Mouse (Mus musculus): ENCODE results near the gene Slc9a3. TPM values are rescaled to one million over a fixed set of nuclear protein-coding genes. Genes with fewer than 3 reads are reported as not detected.

Gene Slc9a3
- not detected in 2 replicates for polyA plus RNA-seq (2015; fragmentation: Nextera tagmentation; extraction: Ambion mirVana)

DNA sequence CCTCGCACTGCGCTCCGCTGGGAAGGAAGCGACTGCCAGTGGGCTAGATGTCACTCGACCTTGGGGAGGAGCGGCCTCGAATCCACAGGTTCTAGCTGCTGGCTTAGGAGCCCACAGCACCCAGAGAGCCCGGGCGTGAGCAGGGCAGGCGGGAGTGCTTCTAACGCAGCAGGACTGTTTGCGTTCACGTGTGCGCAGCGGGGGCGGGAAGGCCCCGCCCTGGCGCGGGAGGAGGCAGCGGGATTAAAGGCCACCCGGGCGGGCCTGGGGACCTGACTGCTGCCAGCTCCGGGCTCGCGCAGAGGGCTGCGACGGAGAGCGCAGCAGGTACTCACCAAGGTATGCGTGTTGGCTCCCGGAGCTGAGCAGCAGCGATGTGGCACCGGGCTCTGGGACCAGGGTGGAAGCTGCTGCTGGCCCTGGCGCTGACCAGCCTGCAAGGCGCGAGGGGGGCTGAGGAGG, at the start of gene Slc9a3:
Gene Slc9a3, plus strand, starts transcription at position 317 of the 462 bp plus-strand sequence.
- H3K4me2 ChIP-seq (ENCODE audit: low read depth, low read length), result peak within 1 kb of the TSS; percentile 58
- peaks cover 34% of the 10 kb centered on the region for H3K27me3 ChIP-seq (ENCODE audit: control insufficient read depth, insufficient read depth, low read depth, low read length)
- H3K4me3 ChIP-seq (ENCODE audit: low read length), result peak within 1 kb of the TSS; percentile 40
- no peak for ATAC-seq (ENCODE audit: low read depth)
- no peaks in the 10 kb centered on the region for H3K9me3 ChIP-seq (ENCODE audit: control insufficient read depth, low read length)
- no peak within 1 kb of the TSS for H3K9ac ChIP-seq (ENCODE audit: low read length)
- H3K4me1 ChIP-seq (replicated peaks; ENCODE audit: control insufficient read depth, insufficient read depth, low read length), result no peaks in the 10 kb centered on the region
- WGBS, result 0% methylated on average over 35 of the region's 35 CpGs
- H3K27ac ChIP-seq (ENCODE audit: low read length), result no peak within 1 kb of the TSS
- no peaks in the 10 kb centered on the region for H3K36me3 ChIP-seq (ENCODE audit: control insufficient read depth, insufficient read depth, low read length)

DNA sequence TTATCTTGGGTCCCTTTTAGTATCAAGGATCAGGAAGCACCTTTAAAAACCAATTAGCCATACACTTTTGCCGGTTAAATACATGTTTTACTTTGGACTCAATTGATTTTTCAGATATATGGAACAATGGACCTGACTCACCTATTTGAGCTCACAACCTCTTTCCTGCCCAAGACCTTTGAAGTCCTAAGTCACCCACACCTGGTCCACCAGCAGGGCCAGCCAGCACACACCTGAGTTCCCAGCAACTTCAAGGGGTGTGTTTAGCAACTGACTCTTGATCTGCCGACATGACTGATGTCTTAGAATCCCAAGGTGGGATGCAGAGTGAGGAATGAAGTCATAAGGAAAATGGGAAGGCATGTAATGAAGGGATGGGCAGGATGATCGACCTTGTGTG, 49.5 kb upstream of the Slc9a3 start:
- H3K4me3 ChIP-seq (ENCODE audit: low read length), result no peak overlapping the region
- H3K4me2 ChIP-seq (ENCODE audit: low read depth, low read length), result no peak overlapping the region
- H3K4me1 ChIP-seq (replicated peaks; ENCODE audit: control insufficient read depth, insufficient read depth, low read length), result no peaks in the 10 kb centered on the region
- H3K36me3 ChIP-seq (ENCODE audit: control insufficient read depth, insufficient read depth, low read length), result no peaks in the 10 kb centered on the region
- no peaks in the 10 kb centered on the region for H3K9me3 ChIP-seq (ENCODE audit: control insufficient read depth, low read length)
- WGBS, result 59% methylated on average over 3 of the region's 3 CpGs
- no peak for ATAC-seq (ENCODE audit: low read depth)
- H3K27ac ChIP-seq (ENCODE audit: low read length), result no peak overlapping the region
- H3K27me3 ChIP-seq (ENCODE audit: control insufficient read depth, insufficient read depth, low read depth, low read length), result no peaks in the 10 kb centered on the region
- no peak overlapping the region for H3K9ac ChIP-seq (ENCODE audit: low read length)

- Histone ChIP-seq H3K36me3 (ENCODE audit: control insufficient read depth, insufficient read depth, low read length) (no peaks in the 10 kb centered on the region), H3K27ac (ENCODE audit: low read length) (no peak overlapping the region), H3K9me3 (ENCODE audit: control insufficient read depth, low read length) (no peaks in the 10 kb centered on the region), H3K4me1 (replicated peaks; ENCODE audit: control insufficient read depth, insufficient read depth, low read length) (no peaks in the 10 kb centered on the region), H3K27me3 (ENCODE audit: control insufficient read depth, insufficient read depth, low read depth, low read length) (no peaks in the 10 kb centered on the region), H3K4me3 (ENCODE audit: low read length) (no peak overlapping the region), H3K9ac (ENCODE audit: low read length) (no peak overlapping the region), H3K4me2 (ENCODE audit: low read depth, low read length) (no peak overlapping the region)
- 86% methylated on average over 7 of the region's 7 CpGs for WGBS
- ATAC-seq (ENCODE audit: low read depth), result no peak
Observed at GRCm38 (mm10) chr13:74073369-74073768, 47.9 kb upstream of the Slc9a3 start.

- Histone ChIP-seq H3K27ac (ENCODE audit: low read length) (no peak overlapping the region), H3K4me2 (ENCODE audit: low read depth, low read length) (no peak overlapping the region), H3K36me3 (ENCODE audit: control insufficient read depth, insufficient read depth, low read length) (no peaks in the 10 kb centered on the region), H3K4me3 (ENCODE audit: low read length) (no peak overlapping the region), H3K4me1 (replicated peaks; ENCODE audit: control insufficient read depth, insufficient read depth, low read length) (no peaks in the 10 kb centered on the region), H3K9me3 (ENCODE audit: control insufficient read depth, low read length) (no peaks in the 10 kb centered on the region), H3K27me3 (ENCODE audit: control insufficient read depth, insufficient read depth, low read depth, low read length) (no peaks in the 10 kb centered on the region), H3K9ac (ENCODE audit: low read length) (no peak overlapping the region)
- whole genome bisulfite sequencing, result 63% methylated on average over 3 of the region's 3 CpGs
- no peak for ATAC-seq (ENCODE audit: low read depth)
Observed at GRCm38 (mm10) chr13:74090265-74090664, 31.0 kb upstream of the Slc9a3 start.

DNA sequence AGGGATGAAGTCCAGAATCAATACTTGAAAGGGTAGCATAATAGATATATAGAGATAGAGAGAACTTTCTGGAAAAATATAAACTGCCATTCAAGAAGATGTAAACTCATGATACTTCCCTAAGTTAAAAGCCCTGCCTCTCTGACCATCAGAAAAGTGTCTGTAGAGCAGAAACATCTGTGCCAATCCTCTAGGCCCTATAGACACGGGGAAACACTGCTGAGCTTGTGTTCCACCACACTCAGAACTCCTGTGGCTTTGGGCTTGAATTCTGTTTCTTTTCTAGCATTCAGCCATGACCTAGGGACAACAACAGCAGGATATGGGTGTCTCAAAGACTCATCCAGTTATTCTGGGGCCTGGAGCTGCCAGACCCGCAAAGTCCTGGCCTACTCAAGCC, 25.3 kb upstream of the Slc9a3 start:
- no peaks in the 10 kb centered on the region for H3K4me1 ChIP-seq (replicated peaks; ENCODE audit: control insufficient read depth, insufficient read depth, low read length)
- H3K27ac ChIP-seq (ENCODE audit: low read length), result no peak overlapping the region
- H3K36me3 ChIP-seq (ENCODE audit: control insufficient read depth, insufficient read depth, low read length), result no peaks in the 10 kb centered on the region
- H3K9ac ChIP-seq (ENCODE audit: low read length), result no peak overlapping the region
- H3K4me3 ChIP-seq (ENCODE audit: low read length), result no peak overlapping the region
- H3K9me3 ChIP-seq (ENCODE audit: control insufficient read depth, low read length), result no peaks in the 10 kb centered on the region
- no peaks in the 10 kb centered on the region for H3K27me3 ChIP-seq (ENCODE audit: control insufficient read depth, insufficient read depth, low read depth, low read length)
- H3K4me2 ChIP-seq (ENCODE audit: low read depth, low read length), result no peak overlapping the region
- 0 out of 2 replicates have a peak, but pooled peaks have one; percentile 41 for ATAC-seq (ENCODE audit: low read depth)
- 33% methylated on average over 2 of the region's 2 CpGs for WGBS

- no peak overlapping the region for H3K27ac ChIP-seq (ENCODE audit: low read length)
- no peak overlapping the region for H3K4me3 ChIP-seq (ENCODE audit: low read length)
- no peak overlapping the region for H3K4me2 ChIP-seq (ENCODE audit: low read depth, low read length)
- WGBS, result 36% methylated on average over 2 of the region's 2 CpGs
- H3K9ac ChIP-seq (ENCODE audit: low read length), result no peak overlapping the region
- H3K9me3 ChIP-seq (ENCODE audit: control insufficient read depth, low read length), result no peaks in the 10 kb centered on the region
- H3K4me1 ChIP-seq (replicated peaks; ENCODE audit: control insufficient read depth, insufficient read depth, low read length), result no peaks in the 10 kb centered on the region
- no peaks in the 10 kb centered on the region for H3K36me3 ChIP-seq (ENCODE audit: control insufficient read depth, insufficient read depth, low read length)
- ATAC-seq (ENCODE audit: low read depth), result peak; percentile 76
- H3K27me3 ChIP-seq (ENCODE audit: control insufficient read depth, insufficient read depth, low read depth, low read length), result no peaks in the 10 kb centered on the region
Observed at GRCm38 (mm10) chr13:74096715-74097363, 24.4 kb upstream of the Slc9a3 start.

DNA sequence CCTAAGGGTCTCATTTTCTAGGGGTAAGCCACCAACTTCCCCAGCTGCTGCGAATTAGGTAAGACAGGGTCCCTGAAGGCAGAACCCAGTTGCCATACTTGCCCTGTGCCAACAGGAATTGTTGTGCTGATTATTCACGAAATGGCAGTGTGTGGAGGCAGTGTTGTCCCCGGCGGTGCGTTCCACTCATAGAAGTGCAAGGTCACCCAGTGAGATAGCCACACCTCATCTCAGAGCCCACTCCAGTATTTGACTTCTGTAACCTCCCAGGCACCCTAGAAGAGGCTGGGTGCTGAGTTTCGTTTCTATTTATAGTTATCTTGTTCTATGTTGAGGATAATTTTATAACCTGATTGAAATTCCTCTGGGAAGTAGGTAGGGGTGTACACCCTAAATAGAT, 22.3 kb upstream of the Slc9a3 start:
- Histone ChIP-seq H3K27ac (ENCODE audit: low read length) (no peak overlapping the region), H3K4me3 (ENCODE audit: low read length) (no peak overlapping the region), H3K9me3 (ENCODE audit: control insufficient read depth, low read length) (no peaks in the 10 kb centered on the region), H3K27me3 (ENCODE audit: control insufficient read depth, insufficient read depth, low read depth, low read length) (no peaks in the 10 kb centered on the region), H3K9ac (ENCODE audit: low read length) (no peak overlapping the region), H3K4me1 (replicated peaks; ENCODE audit: control insufficient read depth, insufficient read depth, low read length) (no peaks in the 10 kb centered on the region), H3K4me2 (ENCODE audit: low read depth, low read length) (no peak overlapping the region), H3K36me3 (ENCODE audit: control insufficient read depth, insufficient read depth, low read length) (no peaks in the 10 kb centered on the region)
- no peak for ATAC-seq (ENCODE audit: low read depth)
- WGBS, result 68% methylated on average over 6 of the region's 6 CpGs

DNA sequence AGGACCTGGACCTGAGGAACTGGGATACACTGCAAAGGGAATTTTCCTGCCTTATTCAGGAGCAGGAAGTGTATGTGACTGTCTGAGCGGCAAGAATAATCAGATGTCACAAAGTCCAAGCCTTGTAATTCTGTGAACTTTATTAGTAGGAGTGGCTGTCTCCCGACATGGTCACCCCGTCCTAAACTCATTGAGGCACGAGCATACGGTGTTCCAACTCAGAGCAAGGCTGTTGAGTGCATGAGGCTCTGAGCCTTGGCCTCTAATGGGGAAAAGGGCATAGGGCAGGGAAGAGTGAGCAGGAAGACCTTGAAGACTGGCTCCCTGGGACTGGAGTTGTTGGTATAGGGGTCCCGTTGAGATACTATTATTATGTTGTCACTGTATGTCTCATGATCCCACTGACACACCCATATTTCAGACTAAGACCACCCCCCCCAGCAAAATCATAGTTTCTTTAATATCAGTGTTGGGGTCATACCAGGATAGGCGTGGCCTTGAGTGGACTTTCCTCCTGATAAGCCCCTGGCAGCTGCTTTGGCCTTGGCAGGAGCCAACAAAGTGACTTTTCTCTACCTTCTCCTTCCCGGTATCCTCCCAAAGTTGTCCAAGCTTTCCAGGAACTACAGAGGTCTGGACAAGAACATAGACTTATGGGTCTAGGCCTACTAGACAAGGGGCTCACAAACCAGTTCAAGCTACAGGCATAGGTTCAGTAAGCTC, 19.0 kb upstream of the Slc9a3 start:
- no peak for ATAC-seq (ENCODE audit: low read depth)
- Histone ChIP-seq H3K27ac (ENCODE audit: low read length) (no peak overlapping the region), H3K9ac (ENCODE audit: low read length) (no peak overlapping the region), H3K4me2 (ENCODE audit: low read depth, low read length) (no peak overlapping the region), H3K27me3 (ENCODE audit: control insufficient read depth, insufficient read depth, low read depth, low read length) (no peaks in the 10 kb centered on the region), H3K4me1 (replicated peaks; ENCODE audit: control insufficient read depth, insufficient read depth, low read length) (no peaks in the 10 kb centered on the region), H3K36me3 (ENCODE audit: control insufficient read depth, insufficient read depth, low read length) (no peaks in the 10 kb centered on the region), H3K9me3 (ENCODE audit: control insufficient read depth, low read length) (no peaks in the 10 kb centered on the region), H3K4me3 (ENCODE audit: low read length) (no peak overlapping the region)
- 72% methylated on average over 8 of the region's 8 CpGs for WGBS

DNA sequence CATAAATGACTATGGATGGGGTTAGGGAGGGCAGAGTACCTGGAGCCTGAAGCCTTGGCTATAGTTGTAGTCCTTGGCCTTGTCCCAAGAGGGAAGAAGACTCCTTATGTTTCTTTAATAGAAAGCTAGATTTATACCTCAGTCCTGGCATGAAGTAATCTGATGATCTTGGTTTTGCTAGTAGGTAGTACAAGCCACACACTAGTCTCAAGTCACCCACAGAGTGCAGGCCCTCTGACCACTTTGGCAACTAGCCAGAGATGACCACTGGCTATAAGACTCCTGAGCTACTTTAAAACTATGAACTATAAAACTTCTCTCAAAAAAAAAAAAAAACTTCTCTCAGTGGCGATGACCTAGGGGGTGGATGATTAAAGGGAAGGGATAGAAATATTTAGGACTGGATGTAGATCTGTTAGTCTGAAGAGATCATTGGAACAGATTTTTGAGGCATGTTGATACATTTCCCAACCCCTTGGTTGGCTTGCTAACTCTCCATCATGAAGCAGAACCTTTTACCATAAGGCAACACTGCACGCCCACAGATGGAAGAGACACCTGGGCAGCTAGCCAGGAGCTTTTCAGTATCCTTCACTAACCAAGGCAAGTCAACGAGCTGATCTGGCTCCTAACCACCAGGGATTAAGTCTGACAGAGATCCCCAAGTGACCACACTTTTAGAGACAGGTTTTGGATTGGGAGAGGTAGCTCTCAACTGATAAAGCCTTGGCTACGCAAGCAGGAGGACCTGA, 18.2 kb upstream of the Slc9a3 start:
- WGBS, result 68% methylated on average over 4 of the region's 4 CpGs
- no peak overlapping the region for H3K4me3 ChIP-seq (ENCODE audit: low read length)
- no peak overlapping the region for H3K27ac ChIP-seq (ENCODE audit: low read length)
- no peak overlapping the region for H3K4me2 ChIP-seq (ENCODE audit: low read depth, low read length)
- H3K4me1 ChIP-seq (replicated peaks; ENCODE audit: control insufficient read depth, insufficient read depth, low read length), result no peaks in the 10 kb centered on the region
- H3K36me3 ChIP-seq (ENCODE audit: control insufficient read depth, insufficient read depth, low read length), result no peaks in the 10 kb centered on the region
- H3K9ac ChIP-seq (ENCODE audit: low read length), result no peak overlapping the region
- no peaks in the 10 kb centered on the region for H3K27me3 ChIP-seq (ENCODE audit: control insufficient read depth, insufficient read depth, low read depth, low read length)
- H3K9me3 ChIP-seq (ENCODE audit: control insufficient read depth, low read length), result no peaks in the 10 kb centered on the region
- ATAC-seq (ENCODE audit: low read depth), result no peak

Data from lung, embryonic 16.5 days (tissue).